Mouse (Mus musculus) left cerebral cortex, adult 9 months (tissue): Measurements from ENCODE around the gene Ccdc50.

Source experiments
- DNase-seq, 2 experiments: peaks; one replicate each; pipeline ENCODE4 v3.0.0; 2022; ENCODE audit warnings: low spot score in 2 of 2

The Ccdc50 gene

DNA sequence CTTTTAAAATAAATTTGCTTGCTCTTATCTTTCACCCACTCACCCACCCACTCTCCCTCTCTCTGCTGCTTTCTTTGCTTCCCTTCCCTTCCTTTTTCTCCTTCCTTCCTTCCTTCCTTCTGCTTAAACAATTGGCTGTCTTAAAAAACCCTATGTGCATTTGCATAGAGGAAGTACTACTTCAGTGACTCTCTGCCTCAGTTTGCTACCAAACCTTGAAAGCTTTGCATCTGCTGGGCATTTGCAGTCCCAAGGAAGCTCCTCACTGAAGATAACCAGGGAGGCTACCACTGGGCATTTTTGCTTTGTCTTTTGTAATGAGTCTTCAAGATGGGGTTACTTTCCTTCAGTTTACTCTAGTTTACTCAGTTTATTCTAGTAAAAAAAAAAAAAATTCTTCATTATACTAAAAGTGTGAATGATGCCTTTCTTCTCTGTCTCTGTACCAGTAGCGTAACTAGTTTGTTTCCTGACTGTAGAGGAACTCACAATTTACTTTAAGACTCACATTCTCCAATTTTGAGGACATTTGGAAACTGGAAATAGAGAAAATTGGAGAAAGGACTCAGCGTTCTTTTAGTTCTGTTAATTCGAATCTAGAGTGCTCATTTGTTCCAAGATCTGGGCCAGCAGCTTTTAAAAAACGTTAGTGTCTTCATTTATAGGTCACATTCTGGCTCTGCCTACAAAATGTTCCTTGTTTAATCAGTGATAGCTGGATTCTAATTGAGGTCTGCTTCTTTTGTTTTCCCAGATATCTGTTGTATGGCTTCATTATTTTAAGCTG is 6.8 kb downstream of the Ccdc50 start:
- DNase-seq: no peak

DNA sequence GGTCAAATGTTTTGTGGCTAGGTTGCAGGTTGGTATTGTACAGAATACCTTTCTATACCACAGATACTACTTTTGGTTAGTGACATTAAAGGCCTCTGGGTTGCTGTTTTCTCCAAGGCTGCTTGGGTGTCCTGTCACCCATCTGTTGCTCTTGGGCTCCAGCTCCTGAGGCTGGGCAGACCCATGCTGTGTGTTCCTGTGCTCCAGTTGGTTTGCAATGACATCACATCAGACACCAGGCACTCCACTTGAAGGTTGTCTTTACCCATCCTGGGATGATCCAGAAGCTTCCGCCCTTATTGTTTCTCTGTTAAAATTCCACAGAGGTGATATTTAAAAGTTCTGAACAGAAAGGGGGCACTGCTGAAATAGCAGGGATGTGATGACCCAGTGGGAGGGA is 8.3 kb downstream of the Ccdc50 start:
- no peak for DNase-seq

DNA sequence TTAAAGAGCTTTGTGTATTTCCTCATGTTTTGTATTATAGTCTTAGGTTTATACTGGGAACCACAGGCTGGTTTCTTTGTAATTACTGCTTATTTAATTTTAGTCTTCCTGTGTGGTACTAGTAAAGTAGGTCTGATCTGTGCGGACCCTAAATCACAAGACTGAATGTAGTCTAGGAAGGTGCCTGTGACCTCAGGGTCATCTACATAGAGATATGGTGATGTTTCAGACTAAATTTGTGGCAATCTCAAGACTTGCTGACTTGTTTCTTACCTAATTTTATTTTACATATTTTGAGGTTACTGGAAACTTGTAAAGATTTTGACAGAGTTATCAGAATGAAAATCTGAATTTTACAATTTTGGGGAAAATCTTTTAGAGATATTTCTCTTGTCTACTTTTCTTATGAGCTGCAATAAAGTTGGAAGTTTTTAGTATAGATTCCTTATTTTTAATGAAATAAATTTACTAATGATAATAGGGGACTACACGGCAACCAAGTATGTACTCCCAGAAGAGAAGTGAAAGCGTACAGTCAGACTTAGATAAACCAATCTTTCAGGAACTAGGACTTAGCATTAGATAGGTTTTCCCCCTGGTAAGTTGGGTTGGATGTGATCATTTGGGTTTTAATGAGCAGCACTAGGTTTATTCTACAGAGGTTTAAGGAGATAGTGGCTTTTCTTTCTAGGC is 10.5 kb downstream of the Ccdc50 start:
- DNase-seq: no peak

DNA sequence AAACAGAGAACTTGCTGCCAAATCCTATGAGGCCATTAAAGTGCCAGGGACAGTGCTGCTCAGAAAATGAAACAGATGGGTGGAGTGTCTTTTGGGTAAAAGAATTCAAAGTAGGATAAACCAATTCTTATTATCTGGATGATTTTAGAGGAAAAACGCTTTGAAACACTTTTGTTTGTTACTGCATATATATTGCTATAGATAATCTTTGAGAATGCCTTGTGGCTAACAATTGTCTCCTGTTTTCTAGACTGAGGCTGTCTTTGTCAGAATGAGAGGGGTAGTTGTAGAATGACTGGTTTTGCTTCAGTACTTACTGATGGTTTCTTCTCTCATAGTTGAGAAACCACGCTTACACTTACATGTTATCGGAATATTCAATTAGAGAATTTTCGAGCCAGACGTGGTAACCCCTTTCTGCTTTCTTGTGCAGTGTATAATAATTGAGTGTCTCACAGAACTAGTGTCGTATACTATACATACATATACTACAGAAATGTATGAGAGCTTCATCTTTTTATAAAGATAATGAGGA is 11.1 kb downstream of the Ccdc50 start:
- DNase-seq: no peak

DNA sequence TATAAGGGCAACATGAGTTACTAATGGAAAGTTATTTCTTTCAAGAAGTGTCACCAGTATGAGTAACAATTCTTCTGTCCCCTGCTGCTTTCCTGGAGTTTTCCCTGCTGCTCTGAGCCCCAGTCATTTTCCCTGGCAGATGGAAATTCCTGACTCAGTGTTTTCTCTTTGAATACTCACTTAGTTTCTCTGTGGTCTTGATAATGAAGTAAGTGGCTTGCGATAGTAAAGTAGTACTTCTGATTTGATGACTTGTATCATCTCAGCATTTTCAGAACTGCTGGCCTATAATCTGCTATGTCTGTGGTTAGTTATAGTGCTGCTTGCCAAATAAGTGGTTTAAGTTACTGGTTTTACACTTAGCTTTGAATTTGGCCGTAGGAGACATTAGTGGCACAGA is 12.9 kb downstream of the Ccdc50 start:
- DNase-seq: no peak

DNA sequence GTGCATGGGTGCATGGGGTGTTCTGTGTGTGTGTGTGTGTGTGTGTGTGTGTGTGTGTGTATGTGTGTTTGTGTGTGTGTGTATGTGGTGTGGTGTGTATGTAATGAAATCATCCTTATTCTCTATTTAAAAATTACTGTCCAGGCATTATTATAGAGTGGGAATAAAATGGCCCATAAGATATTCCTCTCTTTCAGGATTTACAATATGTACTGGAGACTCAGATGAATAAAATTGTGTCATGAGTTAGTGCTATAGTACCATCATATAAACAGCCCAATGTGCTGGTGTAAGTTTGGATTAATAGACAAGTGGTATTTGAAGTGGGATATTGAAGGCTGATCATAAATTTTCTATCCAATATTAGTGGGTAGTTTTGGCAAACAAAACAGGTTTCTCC is 15.4 kb downstream of the Ccdc50 start:
- no peak for DNase-seq

DNA sequence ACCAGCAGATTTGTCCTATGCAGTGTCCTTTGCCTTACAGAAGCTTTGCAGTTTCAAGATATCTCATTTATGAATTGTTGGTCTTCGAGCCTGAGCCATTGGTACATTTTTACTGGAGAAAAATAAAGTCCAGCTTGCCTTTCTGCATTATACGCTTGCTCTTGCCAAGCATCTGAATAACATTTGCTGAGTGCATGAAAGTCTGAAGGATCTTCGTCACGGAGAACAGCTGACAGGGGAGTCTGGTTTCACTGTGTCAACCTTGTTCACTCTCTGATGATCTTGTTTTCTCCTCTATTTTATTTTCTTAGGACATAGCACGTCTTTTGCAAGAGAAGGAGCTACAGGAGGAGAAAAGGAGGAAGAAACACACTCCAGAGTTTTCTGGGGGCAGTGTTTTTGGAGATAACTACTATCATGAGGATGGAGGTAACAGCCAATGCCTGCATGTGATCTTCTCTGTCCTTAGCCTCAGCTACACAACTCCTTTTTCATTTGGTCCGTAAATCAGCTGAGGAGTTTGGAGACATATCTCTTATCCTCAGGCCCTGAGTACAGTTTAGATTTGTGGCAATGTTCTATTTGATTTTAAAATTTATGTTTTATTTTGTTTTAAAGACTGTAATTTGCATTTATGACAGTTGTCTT is 28.4 kb downstream of the Ccdc50 start:
- no peak for DNase-seq

DNA sequence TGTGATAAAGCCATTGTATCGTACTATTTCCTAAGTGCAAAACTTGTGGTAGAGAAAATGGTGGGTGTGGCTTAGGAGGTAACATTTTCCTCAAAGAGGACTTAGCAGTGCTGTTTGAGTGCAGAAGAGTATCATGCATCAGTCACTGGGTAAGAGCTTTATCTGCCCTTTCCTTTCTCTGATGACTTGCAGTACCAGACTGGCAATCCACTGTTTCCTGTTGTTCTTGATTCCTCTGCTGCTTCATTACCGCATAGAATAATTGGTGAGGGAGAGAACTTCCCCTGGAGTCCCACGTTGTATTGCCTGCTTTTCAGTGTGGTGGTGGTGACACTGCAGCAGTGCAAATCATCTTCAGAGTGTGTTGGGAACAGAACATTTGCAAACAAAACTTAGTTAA is 29.0 kb downstream of the Ccdc50 start:
- DNase-seq: no peak

DNA sequence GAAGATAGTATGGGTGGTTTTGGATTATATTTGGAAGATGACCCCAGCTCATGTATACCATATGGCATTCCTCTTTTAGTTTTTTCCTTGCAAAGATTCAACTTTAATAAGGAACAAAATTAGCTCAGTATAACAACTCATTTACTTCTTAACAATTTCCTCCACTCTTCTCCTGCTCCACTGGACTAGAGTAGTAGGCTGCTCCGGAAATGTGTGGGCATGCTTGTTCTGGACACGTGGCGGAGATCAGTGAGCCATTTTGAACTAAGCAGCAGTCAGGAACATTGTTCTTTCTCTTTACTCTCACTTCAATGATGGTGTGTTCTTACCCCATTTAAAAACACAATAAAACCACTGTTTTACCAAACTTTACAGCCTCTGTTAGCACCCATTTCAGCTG is 32.3 kb downstream of the Ccdc50 start:
- peak in 1 of 2 experiments; percentile 11 for DNase-seq

DNA sequence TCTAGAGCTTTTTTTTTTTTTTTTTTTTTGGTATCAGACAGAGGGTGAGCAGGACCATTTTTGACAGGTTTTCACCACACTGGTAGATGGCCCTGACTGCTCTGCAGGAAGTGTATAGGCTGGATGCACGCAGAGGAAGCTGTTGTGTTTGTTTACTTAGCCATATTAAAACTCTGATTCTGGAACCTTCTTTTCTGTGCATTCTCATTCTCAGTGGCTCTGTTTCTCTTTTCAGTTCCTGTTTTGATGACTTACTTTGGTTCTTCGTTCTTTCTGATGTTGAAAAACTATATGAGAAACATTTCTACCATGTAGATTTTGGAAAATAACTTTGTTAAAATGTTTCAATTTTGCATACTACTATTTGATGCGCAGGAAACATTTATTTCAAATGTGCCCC is 46.4 kb downstream of the Ccdc50 start:
- DNase-seq: no peak

DNA sequence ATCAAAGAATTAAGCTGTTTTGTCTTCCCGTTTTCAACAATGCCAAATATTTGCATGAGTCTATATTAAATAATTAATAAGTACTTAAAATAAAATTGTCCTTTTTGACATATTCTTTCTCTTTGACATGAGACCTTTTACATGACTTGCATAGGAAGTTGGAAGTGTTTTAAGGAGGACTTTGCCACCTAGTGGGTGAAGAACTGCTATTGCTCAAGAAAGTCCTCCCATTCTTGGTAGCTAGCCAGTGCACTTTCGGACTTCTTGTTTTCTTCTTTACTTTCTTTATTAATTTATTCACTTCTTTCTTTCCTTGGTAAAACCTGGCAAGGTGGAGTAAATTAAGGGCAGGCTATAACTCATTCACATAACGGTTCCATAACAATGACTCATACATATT is 55.3 kb downstream of the Ccdc50 start:
- DNase-seq: no peak

DNA sequence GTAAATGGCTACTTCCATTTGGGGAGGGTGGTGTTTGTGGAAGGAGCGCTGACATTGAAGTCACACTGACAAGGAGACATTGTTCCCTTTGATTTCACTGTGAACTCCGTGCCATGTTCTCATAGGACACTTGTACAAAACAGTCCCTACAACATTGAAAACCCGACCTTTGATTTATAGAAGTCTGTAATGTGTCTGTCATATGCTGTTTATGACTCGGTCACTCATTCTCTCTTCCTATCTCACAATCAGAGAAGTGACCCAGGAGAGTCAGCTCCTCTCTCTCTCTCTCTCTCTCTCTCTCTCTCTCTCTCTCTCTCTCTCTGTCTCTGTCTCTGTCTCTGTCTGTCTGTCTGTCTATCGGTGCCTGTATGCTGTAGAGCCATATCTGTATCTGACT is 60.7 kb downstream of the Ccdc50 start:
- no peak for DNase-seq

DNA sequence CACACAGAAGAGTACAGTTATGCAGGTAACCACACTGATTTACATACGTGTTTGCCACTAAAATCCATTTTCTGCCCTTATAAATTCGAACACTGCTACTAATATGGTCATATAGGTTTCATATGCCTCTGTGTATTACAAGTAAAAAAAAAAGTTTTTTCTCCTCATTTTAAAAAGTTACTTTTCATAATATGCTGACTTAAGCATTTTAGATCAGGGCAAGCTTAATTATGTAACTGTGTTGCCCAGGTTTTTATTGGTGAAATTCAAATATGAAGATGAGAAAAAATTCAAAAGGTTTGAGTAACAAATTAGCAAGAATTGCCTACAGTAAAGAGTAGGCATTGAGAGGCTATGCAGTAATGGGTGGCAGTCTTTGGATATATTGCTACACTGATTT is 62.0 kb downstream of the Ccdc50 start:
- DNase-seq: no peak

DNA sequence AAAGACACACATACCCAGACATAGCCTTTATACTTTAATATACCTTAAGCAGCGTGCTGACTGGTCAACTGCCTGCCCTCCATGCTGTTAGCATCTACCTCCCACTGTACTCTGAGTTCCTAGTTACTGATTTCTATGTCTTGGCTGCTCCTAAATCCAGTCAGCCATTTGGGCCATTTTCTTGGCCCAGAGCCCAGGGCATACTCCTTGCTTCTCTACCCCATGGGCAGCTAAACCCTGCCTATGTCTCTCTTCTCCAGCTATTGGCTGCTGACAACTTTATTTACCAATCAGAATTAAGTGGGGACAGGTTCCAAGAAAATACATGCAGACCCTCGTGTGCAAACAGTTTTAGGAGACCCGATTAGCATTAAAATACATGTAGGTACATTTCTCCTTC is 64.7 kb downstream of the Ccdc50 start:
- no peak for DNase-seq

DNA sequence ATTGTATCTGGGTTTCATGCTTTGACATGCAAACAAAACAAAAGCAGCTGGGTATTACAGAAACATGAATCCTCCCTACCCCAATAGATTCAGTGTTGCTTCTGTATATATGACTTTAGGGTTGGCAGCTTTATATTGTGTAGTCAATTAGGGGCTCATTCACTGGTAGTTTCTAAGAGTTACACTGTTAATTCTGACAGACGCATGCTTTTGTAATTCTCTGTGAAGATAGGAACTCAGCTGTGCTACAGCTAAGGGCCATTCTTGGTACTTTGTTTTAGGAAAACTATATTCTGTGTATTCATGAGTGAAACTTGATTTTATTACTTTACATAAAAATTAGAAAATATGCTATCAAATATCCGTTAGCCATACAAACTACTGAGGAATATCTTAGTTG is 65.2 kb downstream of the Ccdc50 start:
- DNase-seq: no peak

DNA sequence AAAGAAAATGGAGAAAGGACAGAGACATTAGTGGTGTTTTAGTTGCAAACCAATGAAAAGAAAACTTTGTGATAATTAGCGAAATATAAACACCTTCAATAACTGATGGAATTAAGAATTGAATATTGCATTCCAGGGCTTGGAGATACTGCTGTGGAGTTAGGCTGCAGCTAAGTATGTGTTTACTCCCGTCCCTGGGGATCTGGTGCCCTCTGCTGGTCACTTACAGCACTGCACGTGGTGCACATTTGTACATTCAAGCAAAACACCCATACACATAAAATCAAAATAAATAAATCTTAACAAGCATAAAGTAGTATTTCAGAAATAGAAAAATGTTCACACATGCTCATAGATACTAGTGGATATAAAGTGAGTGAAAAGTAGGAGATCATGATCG is 68.6 kb downstream of the Ccdc50 start:
- peak in 1 of 2 experiments; percentile 85 for DNase-seq

DNA sequence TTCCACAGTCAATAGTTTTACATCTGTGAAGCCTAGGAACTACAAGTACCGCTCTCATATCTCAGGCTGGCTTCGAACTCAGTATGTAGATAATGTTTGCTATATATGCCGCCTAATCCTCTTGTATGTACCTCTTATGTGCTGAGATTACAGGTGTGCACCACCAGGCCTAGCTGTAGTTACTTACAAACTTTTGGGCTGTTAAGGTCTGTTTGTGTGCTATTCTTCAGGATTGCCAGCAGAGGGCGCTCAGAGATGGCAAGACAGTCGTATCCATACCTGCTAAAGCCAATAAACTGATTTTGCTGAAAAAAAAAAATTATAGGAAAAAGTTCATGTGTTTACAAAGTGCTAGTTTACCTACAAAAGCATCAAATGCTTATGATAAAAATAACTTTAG is 80.1 kb downstream of the Ccdc50 start:
- DNase-seq: peak in 1 of 2 experiments; percentile 5

DNA sequence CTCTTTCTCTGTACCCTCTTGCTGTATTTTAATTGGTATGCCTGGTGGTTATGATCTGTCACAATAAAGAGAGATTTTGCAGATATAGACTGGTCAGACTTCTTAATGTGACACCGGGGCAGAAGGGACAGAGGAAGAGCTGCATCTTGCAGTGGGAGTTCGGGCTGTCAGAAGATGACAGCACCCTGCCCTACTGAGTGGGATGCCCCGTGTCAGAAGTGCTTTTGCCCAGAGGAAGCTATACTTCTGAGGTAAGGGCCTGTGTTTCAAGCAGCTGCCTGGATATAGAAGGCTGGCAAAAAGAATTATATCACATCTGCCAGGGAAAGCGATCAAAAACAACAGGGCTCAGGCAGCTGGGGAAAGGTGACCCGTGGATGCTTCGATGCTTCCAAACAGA is 82.7 kb downstream of the Ccdc50 start:
- no peak for DNase-seq

DNA sequence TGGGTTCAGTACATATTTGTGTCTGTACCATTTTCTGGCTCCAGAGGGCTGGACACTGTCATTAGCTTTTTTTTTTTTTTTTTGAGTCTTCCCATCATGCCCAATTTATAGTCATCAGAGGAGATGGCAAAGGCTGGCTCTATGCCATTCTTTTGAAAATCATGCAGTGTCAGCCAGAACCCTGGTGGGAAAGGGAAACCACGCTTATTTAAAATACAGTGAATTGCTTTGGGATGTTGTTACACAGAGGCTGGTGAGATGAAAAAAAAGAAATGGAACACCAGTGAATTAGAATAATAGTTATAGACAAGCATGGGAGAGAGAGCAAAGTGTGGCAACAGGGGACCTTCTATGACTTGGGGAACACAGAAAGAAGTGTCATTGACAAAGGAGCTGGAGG is 95.2 kb downstream of the Ccdc50 start:
- no peak for DNase-seq
